Mouse (Mus musculus): ENCODE results near the gene Ednra. TPM values are rescaled to one million over a fixed set of nuclear protein-coding genes. Genes with fewer than 3 reads are reported as not detected.
"Not testable (repeated sequence)": the region's sequence is repeated elsewhere in the genome, so short reads cannot be mapped to it uniquely, and the experiment has no call there.

Gene Ednra
- polyA plus RNA-seq, 1 experiment from 2014 or later = 68.9 TPM

DNA sequence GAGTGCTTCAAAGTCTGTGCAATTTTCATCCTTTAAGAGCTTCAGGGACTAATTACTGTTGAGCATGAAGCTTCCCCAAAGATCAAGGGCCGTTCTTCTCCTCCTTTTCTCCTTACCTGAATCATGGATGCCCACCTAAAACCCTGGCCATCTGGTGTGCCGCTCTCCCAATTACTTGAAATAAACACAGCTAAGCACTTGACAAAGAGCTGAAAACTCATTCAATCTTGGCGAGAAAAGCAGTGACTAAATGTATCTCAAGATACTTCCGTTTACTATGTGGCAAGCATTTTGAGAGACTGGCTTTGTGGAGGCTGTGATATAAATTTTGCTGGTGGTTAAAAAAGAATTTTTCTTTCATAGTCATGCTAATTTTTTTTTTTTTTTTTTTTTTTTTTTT, 19.5 kb downstream of the Ednra start:
- Histone ChIP-seq H3K27ac (no peak overlapping the region), H3K4me1 (peaks cover 17% of the 10 kb centered on the region), H3K9me3 (replicated peaks) (no peaks in the 10 kb centered on the region), H3K27me3 (ENCODE audit: low read depth, poor library complexity, severe bottlenecking) (no peaks in the 10 kb centered on the region), H3K4me3 (no peak overlapping the region), H3K36me3 (peaks cover 50% of the 10 kb centered on the region)
- WGBS = 93% methylated on average over 4 of the region's 4 CpGs
- no peak for DNase-seq (ENCODE audit: low spot score)

DNA sequence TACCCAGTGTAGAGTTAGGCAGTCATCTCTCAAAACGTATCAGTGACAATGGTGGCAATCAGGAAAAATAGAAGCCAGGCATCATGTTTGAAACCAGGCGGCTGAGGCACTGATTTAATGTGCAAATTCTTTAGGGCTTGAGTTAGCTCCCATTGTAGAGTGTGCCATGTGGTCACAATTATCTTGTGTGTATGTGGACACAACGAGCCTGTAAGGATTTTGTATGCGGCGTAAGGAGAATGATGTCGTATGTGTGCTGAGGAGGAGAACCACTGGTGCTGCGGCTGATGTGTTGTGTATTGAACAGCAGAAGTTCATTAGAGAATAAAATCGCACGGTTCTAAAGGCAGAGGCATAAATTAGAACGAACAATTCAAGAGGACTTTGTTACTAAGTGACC, 26.2 kb downstream of the Ednra start:
- DNase-seq (ENCODE audit: low spot score) = no peak
- H3K4me3 ChIP-seq = no peak overlapping the region
- no peaks in the 10 kb centered on the region for H3K27me3 ChIP-seq (ENCODE audit: low read depth, poor library complexity, severe bottlenecking)
- H3K4me1 ChIP-seq = peaks cover 44% of the 10 kb centered on the region
- H3K36me3 ChIP-seq = peaks cover 20% of the 10 kb centered on the region
- H3K27ac ChIP-seq = peak overlapping the region; percentile 78
- no peaks in the 10 kb centered on the region for H3K9me3 ChIP-seq (replicated peaks)
- 52% methylated on average over 10 of the region's 10 CpGs for WGBS

DNA sequence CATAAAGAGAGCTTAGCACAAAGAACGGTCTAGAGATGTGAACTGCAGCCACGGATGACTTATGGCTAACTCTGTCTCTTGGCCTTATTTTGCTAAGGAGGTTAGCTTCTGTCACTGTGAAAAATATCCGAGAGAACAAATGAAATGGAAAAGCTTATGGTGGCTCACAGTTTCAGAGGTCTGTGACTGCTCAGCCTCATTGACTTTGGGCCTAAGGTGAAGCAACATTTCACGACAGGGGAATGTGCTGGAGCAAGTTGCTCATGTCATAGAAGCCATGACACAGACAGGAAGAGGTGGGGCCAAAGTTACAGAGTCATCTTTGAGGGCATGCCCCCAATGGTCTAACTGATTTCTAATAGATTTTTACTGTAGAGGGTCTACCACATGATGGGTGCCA, 28.1 kb downstream of the Ednra start:
- 89% methylated on average over 4 of the region's 4 CpGs for WGBS
- Histone ChIP-seq H3K36me3 (peaks cover 19% of the 10 kb centered on the region), H3K9me3 (replicated peaks) (no peaks in the 10 kb centered on the region), H3K4me1 (peaks cover 51% of the 10 kb centered on the region), H3K27ac (peak overlapping the region; percentile 79), H3K4me3 (no peak overlapping the region), H3K27me3 (ENCODE audit: low read depth, poor library complexity, severe bottlenecking) (no peaks in the 10 kb centered on the region)
- DNase-seq (ENCODE audit: low spot score) = no peak

DNA sequence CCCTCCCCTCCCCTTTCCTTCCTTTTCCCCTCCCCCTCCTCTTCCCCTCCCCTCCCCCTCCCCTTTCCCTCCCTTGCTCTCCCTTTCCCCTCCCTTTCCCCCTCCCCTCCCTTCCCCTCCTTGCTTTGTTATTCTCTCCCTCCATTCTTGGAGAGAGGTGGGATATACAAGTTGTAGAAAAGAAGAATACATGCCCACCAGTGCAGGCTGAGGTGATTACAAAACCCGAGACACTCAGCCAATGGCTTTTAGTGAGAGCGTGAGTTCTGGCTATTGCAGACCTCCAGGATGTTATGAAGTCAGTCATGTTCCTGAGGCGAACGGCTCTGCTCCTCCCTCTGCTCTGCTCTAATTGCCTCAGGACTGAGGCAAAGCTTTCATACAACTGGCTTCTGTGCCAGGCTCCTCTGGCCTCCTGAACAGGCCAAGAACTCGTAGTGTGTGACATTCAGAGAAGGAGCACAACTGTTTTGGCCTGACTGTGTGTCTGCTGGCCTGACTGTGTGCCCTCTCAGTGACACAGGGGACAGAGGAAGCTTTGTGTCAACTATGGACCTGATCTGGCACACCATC, 28.7 kb downstream of the Ednra start:
- Histone ChIP-seq H3K36me3 (peaks cover 19% of the 10 kb centered on the region), H3K4me1 (peaks cover 51% of the 10 kb centered on the region), H3K4me3 (no peak overlapping the region), H3K27me3 (ENCODE audit: low read depth, poor library complexity, severe bottlenecking) (no peaks in the 10 kb centered on the region), H3K27ac (peak overlapping the region; percentile 79), H3K9me3 (replicated peaks) (no peaks in the 10 kb centered on the region)
- no peak for DNase-seq (ENCODE audit: low spot score)
- 21% methylated on average over 5 of the region's 5 CpGs for WGBS

DNA sequence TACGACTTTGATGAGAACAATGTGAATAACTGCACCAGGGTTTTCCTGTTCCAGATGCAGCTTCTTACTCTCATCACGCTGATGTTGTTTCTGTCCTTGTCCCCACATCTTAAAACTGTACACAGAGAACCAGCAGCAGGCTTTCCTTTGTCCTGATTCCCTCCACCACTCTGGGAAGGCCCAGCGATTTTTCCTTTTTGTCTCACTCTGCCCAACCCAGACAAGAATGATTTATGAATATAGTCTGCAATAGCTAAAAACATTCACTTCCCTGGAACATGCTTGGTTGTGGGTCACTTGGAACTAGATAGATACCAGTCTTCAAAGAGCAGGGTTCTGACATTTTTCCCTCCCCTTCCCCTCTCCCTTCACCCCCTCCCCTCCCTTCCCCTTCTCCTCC, 29.2 kb downstream of the Ednra start:
- H3K27me3 ChIP-seq (ENCODE audit: low read depth, poor library complexity, severe bottlenecking) = no peaks in the 10 kb centered on the region
- H3K4me1 ChIP-seq = peaks cover 51% of the 10 kb centered on the region
- WGBS = 67% methylated on average over 3 of the region's 3 CpGs
- no peak for DNase-seq (ENCODE audit: low spot score)
- H3K4me3 ChIP-seq = no peak overlapping the region
- peak overlapping the region; percentile 79 for H3K27ac ChIP-seq
- H3K36me3 ChIP-seq = peaks cover 20% of the 10 kb centered on the region
- H3K9me3 ChIP-seq (replicated peaks) = no peaks in the 10 kb centered on the region

DNA sequence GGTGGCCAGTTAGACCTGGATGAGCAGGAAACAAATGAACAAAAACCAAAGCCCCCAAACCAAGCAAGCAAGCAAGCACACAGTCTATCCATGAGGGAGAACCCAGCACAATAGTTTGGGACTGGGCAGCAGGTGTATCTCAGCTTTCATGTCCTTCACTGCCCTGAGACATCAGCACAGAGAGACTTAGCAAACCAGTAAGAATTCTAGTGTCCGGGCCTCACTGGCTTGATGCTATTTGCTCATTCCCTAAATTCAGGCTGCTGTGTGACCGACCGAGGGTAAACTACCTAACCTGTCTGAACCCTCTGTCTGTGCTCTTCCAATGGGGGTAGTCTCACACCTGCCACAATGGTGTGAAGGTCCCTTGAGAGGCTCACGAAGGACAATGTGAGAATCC, 29.7 kb downstream of the Ednra start:
- peaks cover 51% of the 10 kb centered on the region for H3K4me1 ChIP-seq
- DNase-seq (ENCODE audit: low spot score) = no peak
- no peak overlapping the region for H3K4me3 ChIP-seq
- no peaks in the 10 kb centered on the region for H3K9me3 ChIP-seq (replicated peaks)
- H3K36me3 ChIP-seq = peaks cover 21% of the 10 kb centered on the region
- 93% methylated on average over 4 of the region's 4 CpGs for WGBS
- H3K27me3 ChIP-seq (ENCODE audit: low read depth, poor library complexity, severe bottlenecking) = no peaks in the 10 kb centered on the region
- peak overlapping the region; percentile 79 for H3K27ac ChIP-seq

DNA sequence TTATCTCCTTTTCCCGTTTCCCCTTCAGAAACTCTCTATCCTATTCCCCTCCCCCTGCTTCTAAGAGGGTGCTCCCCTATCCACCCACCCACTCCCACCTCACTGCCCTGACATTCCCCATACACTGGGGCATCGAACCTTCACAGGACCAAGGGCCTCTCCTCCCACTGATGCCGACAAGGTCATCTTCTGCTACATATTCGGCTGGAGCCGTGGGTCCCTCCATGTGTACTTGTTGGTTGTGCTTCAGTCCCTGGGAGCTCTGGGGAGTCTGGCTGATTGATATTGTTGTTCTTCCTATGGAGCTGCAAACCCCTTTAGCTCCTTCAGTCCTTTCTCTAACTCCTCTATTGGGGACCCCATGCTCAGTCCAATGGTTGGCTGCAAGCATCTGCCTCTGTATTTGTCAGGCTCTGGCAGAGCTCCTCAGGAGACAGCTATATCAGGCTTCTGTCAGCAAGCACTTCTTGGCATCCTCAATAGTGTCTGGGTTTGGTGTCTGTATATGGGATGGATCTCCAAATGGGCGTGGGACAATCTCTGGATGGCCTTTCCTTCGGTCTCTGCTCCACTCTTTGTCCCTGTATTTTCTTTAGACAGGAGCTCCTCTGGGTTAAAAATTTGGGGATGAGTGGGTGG, 34.7 kb downstream of the Ednra start:
- not testable (repeated sequence) for H3K27me3 ChIP-seq (ENCODE audit: low read depth, poor library complexity, severe bottlenecking); DNase-seq (ENCODE audit: low spot score); H3K4me3 ChIP-seq; H3K27ac ChIP-seq; H3K9me3 ChIP-seq (replicated peaks)
- H3K4me1 ChIP-seq = peaks cover 23% of the 10 kb centered on the region
- WGBS = 87% methylated on average over 7 of the region's 7 CpGs
- peaks cover 60% of the 10 kb centered on the region for H3K36me3 ChIP-seq

DNA sequence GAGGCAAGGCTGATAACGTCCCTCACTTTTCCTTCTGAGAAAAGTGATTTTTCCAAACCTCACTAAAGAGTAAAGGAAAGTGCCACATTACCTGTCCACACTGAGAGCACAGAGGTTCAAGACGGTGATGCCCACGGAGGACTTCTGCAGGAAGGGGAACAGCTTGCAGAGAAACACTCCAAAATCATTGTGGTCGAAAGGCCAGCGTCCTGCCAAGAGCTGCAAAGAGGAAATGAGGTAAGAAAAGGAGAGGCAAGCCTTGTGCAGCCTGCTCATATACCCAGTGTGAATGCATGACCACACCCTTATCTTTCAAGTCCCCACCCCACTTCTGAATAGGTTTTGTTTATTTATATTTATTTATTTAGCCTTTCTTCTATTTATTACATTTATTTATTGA, 35.3 kb downstream of the Ednra start:
- WGBS = 82% methylated on average over 5 of the region's 5 CpGs
- no peak for DNase-seq (ENCODE audit: low spot score)
- no peak overlapping the region for H3K4me3 ChIP-seq
- H3K36me3 ChIP-seq = peaks cover 64% of the 10 kb centered on the region
- H3K4me1 ChIP-seq = peaks cover 22% of the 10 kb centered on the region
- no peaks in the 10 kb centered on the region for H3K27me3 ChIP-seq (ENCODE audit: low read depth, poor library complexity, severe bottlenecking)
- no peak overlapping the region for H3K27ac ChIP-seq
- H3K9me3 ChIP-seq (replicated peaks) = no peaks in the 10 kb centered on the region

DNA sequence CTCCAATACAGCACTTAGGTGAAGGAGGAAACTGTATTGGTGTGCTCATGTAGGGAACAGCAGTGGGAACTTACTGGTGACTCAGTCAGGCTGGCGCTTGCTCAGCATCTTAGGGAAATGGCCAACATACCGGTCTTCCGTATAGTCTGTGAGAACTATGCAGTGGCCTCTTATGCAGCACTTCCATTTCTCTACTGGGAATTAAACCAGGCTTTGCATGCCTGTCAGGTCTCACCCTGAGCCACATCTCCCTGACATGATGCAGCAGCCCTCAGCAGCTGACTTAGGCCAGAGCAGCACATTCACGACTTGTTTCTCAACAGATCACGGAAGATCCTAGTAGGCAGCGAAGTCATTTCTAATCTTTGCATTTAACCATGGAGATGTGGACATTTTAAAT, 39.9 kb downstream of the Ednra start:
- no peak for DNase-seq (ENCODE audit: low spot score)
- Histone ChIP-seq H3K4me3 (no peak overlapping the region), H3K9me3 (replicated peaks) (no peaks in the 10 kb centered on the region), H3K36me3 (peaks cover 52% of the 10 kb centered on the region), H3K27ac (no peak overlapping the region), H3K27me3 (ENCODE audit: low read depth, poor library complexity, severe bottlenecking) (no peaks in the 10 kb centered on the region), H3K4me1 (peaks cover 38% of the 10 kb centered on the region)
- WGBS = 77% methylated on average over 6 of the region's 6 CpGs

DNA sequence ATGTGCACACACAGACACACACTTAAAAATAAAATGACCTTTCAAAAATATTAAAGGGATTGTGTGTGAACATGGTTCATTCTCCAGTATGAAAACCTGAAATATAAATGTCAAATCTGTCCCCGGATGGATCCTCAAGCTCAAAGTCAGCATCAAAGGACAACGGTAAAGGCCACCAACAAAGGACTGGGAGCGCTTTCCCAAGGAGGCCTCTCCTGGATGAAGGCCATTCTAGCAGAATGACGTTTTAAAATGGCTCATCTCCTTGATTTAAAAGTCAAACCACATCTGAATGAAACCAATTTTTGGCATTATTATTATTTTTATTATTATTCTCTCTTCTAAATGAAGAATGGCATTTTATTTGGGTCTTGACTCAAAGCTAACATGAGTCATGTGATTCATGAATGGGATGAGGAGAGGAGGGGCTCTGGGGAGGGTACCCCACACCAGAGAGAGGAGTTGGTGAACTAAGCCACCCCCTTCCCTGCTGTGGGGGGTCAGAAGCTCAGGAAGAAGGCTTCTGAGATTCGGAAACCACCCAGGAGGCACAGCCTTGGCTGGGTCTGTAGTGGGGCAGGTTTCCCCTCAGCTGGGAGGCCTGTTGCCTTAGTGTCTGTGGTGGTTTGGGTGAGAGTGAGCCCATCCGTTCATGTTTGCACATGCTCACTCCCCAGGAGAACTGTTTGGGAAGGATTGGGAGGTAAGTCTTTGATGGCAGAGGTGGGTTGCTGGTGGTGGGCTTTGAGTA, 40.7 kb downstream of the Ednra start:
- no peaks in the 10 kb centered on the region for H3K9me3 ChIP-seq (replicated peaks)
- 87% methylated on average over 6 of the region's 6 CpGs for WGBS
- no peaks in the 10 kb centered on the region for H3K27me3 ChIP-seq (ENCODE audit: low read depth, poor library complexity, severe bottlenecking)
- peaks cover 51% of the 10 kb centered on the region for H3K36me3 ChIP-seq
- H3K4me1 ChIP-seq = peaks cover 38% of the 10 kb centered on the region
- no peak overlapping the region for H3K27ac ChIP-seq
- DNase-seq (ENCODE audit: low spot score) = no peak
- H3K4me3 ChIP-seq = no peak overlapping the region

DNA sequence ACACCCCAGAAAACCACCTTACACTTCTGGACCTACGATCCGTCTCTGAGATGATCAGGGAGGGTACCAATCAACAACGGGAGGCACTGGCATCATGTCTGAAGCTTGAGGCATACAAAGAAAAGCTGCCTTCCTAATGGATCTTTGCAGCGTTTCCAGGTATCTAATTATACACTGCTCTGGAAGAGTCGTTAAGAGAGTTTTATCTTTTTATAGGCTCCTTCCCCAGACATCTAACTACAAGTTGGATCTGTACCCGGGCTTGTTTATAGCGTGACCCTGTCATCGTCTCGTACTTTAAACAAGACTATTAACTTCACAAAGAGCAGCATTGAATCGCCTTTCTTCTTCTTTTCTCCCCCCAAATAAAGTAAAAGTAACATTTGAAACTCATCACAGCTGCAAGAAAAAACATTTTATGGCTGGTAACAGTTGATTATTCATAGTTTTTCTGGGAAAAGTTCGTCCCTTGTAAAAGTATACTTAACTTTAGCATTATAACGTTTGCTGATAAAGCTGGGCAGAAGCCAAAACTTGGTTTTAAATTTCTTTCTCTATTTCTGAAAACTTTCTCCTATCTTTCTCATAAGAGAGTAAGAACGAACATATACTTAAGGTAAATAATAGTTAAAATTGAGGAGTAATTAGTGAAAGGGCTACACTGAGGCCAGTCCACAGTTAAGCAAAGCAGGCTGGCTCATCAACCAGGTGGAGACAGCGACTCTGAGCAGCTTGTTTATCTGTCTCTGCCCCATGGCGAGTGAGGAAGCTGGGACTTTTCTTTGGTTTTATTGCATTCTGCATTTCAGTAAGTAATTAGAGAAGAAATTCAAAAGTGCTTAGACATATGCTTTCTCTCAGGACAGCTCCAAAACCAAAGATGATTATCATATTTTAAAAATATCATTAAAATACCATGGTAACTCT, 42.0 kb downstream of the Ednra start:
- peak overlapping the region; percentile 72 for H3K27ac ChIP-seq
- peaks cover 38% of the 10 kb centered on the region for H3K4me1 ChIP-seq
- no peak for DNase-seq (ENCODE audit: low spot score)
- no peaks in the 10 kb centered on the region for H3K27me3 ChIP-seq (ENCODE audit: low read depth, poor library complexity, severe bottlenecking)
- H3K4me3 ChIP-seq = no peak overlapping the region
- H3K36me3 ChIP-seq = peaks cover 44% of the 10 kb centered on the region
- no peaks in the 10 kb centered on the region for H3K9me3 ChIP-seq (replicated peaks)
- WGBS = 18% methylated on average over 15 of the region's 15 CpGs

DNA sequence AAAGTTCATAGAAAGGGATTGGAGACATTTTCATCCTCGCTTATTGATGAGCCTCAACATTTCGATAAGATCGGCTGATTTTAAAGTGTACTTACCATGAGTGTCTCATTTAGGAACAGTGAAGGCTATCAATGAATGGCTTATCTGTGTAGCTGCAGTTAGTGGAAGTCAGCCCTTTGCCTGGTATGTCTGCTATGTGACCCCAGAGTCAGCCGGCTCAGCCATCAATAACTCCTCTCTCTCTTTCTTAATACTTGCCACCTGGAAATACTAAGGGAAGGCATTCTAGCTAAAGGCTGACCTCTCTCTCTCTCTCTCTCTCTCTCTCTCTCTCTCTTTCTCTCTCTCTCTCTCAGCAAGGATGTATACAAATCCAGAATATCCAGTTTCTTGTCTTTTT, 52.2 kb downstream of the Ednra start:
- Histone ChIP-seq H3K27ac (peak overlapping the region; percentile 71; the same call in 1 of the 2 replicates), H3K9me3 (replicated peaks) (no peaks in the 10 kb centered on the region), H3K4me1 (peaks cover 39% of the 10 kb centered on the region), H3K27me3 (ENCODE audit: low read depth, poor library complexity, severe bottlenecking) (no peaks in the 10 kb centered on the region), H3K4me3 (no peak overlapping the region), H3K36me3 (peaks cover 80% of the 10 kb centered on the region)
- no peak for DNase-seq (ENCODE audit: low spot score)
- WGBS = 46% methylated on average over 4 of the region's 4 CpGs
